ENCODE assay signal across 12 mouse cellular contexts in genomic region chr4:129909261-129909731, GRCm38 (mm10). TPM values are rescaled to one million over a fixed set of nuclear protein-coding genes. Genes with fewer than 3 reads are reported as not detected.
A peak's percentile ranks its signal among the peaks of the same experiment; 100 is the strongest.
DNase-seq lines count a peak whose midpoint lies in the region; ATAC-seq and TF ChIP-seq lines count a peak whose summit lies in the region.
"Had no signal": no experiment of that assay in that cellular context is flagged by ENCODE, and none has a peak within 500 bp of the region (broad histone marks: within the 10 kb centered on the region; RNA-seq: fewer than 3 reads in every experiment).

No protein-coding gene starts in this region.

- no peak overlapping the region for H3K4me3 ChIP-seq in intestine, embryonic 15.5 days (replicated peaks)
- no peak overlapping the region for H3K4me3 ChIP-seq in intestine, embryonic 16.5 days (ENCODE audit: low read length)
- no peak overlapping the region for H3K4me3 ChIP-seq in lung, postnatal 0 days (ENCODE audit: low read depth, low read length)
- H3K4me3 ChIP-seq in forebrain, embryonic 10.5 days, result no peak overlapping the region
- H3K4me3 ChIP-seq in neural tube, embryonic 15.5 days (replicated peaks), result no peak overlapping the region
- H3K4me3 ChIP-seq: neural tube, embryonic 12.5 days had no signal

- TF ChIP-seq EP300 in lung, postnatal 0 days (IDR thresholded peaks at IDR 0.05), result no peak

- H3K27ac ChIP-seq in intestine, embryonic 15.5 days, result no peak overlapping the region
- H3K27ac ChIP-seq in intestine, embryonic 16.5 days (ENCODE audit: low read length), result no peak overlapping the region
- H3K27ac ChIP-seq in lung, postnatal 0 days (ENCODE audit: low read length), result peak overlapping the region; percentile 38; the same call in 1 of the 2 replicates
- H3K27ac ChIP-seq in forebrain, embryonic 10.5 days, result no peak overlapping the region
- H3K27ac ChIP-seq in neural tube, embryonic 15.5 days (replicated peaks), result no peak overlapping the region
- H3K27ac ChIP-seq: neural tube, embryonic 12.5 days had no signal

- no peaks in the 10 kb centered on the region for H3K27me3 ChIP-seq in intestine, embryonic 15.5 days (replicated peaks)
- no peaks in the 10 kb centered on the region for H3K27me3 ChIP-seq in intestine, embryonic 16.5 days (replicated peaks; ENCODE audit: control insufficient read depth, insufficient read depth, low read length)
- H3K27me3 ChIP-seq in lung, postnatal 0 days (replicated peaks; ENCODE audit: insufficient read depth, low read length), result no peaks in the 10 kb centered on the region
- H3K27me3 ChIP-seq in forebrain, embryonic 10.5 days (ENCODE audit: poor library complexity, severe bottlenecking), result no peaks in the 10 kb centered on the region
- no peaks in the 10 kb centered on the region for H3K27me3 ChIP-seq in neural tube, embryonic 15.5 days (replicated peaks)
- H3K27me3 ChIP-seq: neural tube, embryonic 12.5 days had no signal

- TF ChIP-seq CTCF in lung, postnatal 0 days (IDR thresholded peaks at IDR 0.05), result no peak

- H3K9me3 ChIP-seq in intestine, embryonic 15.5 days, result no peaks in the 10 kb centered on the region
- H3K9me3 ChIP-seq in intestine, embryonic 16.5 days (ENCODE audit: control insufficient read depth, low read length), result no peaks in the 10 kb centered on the region
- H3K9me3 ChIP-seq in lung, postnatal 0 days (ENCODE audit: low read length), result no peaks in the 10 kb centered on the region
- no peaks in the 10 kb centered on the region for H3K9me3 ChIP-seq in forebrain, embryonic 10.5 days
- no peaks in the 10 kb centered on the region for H3K9me3 ChIP-seq in neural tube, embryonic 15.5 days (replicated peaks)
- H3K9me3 ChIP-seq: neural tube, embryonic 12.5 days had no signal

- H3K9ac ChIP-seq in intestine, embryonic 15.5 days, result no peak overlapping the region
- no peak overlapping the region for H3K9ac ChIP-seq in intestine, embryonic 16.5 days (ENCODE audit: low read depth, low read length)
- no peak overlapping the region for H3K9ac ChIP-seq in lung, postnatal 0 days (replicated peaks; ENCODE audit: low read depth)
- H3K9ac ChIP-seq in neural tube, embryonic 15.5 days (replicated peaks), result no peak overlapping the region
- H3K9ac ChIP-seq: neural tube, embryonic 12.5 days had no signal

- no peaks in the 10 kb centered on the region for H3K36me3 ChIP-seq in intestine, embryonic 15.5 days
- no peaks in the 10 kb centered on the region for H3K36me3 ChIP-seq in intestine, embryonic 16.5 days (ENCODE audit: control insufficient read depth, insufficient read depth, low read length)
- H3K36me3 ChIP-seq in lung, postnatal 0 days (ENCODE audit: insufficient read depth, low read length), result no peaks in the 10 kb centered on the region
- no peaks in the 10 kb centered on the region for H3K36me3 ChIP-seq in forebrain, embryonic 10.5 days (replicated peaks)
- H3K36me3 ChIP-seq in neural tube, embryonic 15.5 days, result no peaks in the 10 kb centered on the region
- H3K36me3 ChIP-seq: neural tube, embryonic 12.5 days had no signal

- DNase-seq in B cell, adult 2 months, result peak; percentile 54 to 56
- peak; percentile 51 for DNase-seq in adipocyte (ENCODE audit: low spot score)
- no peak for DNase-seq in lung, postnatal 0 days (ENCODE audit: low spot score)
- no peak for DNase-seq in forebrain, embryonic 10.5 days (ENCODE audit: extremely low spot score, low spot score)
- no peak for DNase-seq in cerebellum, postnatal 14 days
- DNase-seq: cerebellum, adult 9-10 months; left cerebral cortex, postnatal 4 days; right cerebral cortex, postnatal 4 days had no signal

- peaks cover 16% of the 10 kb centered on the region for H3K4me1 ChIP-seq in intestine, embryonic 15.5 days (replicated peaks)
- peaks cover 18% of the 10 kb centered on the region for H3K4me1 ChIP-seq in intestine, embryonic 16.5 days (ENCODE audit: control insufficient read depth, insufficient read depth, low read length)
- H3K4me1 ChIP-seq in lung, postnatal 0 days (ENCODE audit: insufficient read depth, low read depth, low read length), result peaks cover 6% of the 10 kb centered on the region
- peaks cover 20% of the 10 kb centered on the region for H3K4me1 ChIP-seq in forebrain, embryonic 10.5 days
- H3K4me1 ChIP-seq in neural tube, embryonic 15.5 days, result peaks cover 10% of the 10 kb centered on the region

- ATAC-seq in intestine, embryonic 15.5 days, result 0 out of 2 replicates have a peak, but pooled peaks have one; percentile 15
- ATAC-seq in intestine, embryonic 16.5 days, result no peak
- ATAC-seq in lung, postnatal 0 days, result peak; percentile 13; the same call in 1 of the 2 replicates
- no peak for ATAC-seq in neural tube, embryonic 15.5 days (ENCODE audit: low FRiP score)

- 55% methylated on average over 4 of the region's 4 CpGs for WGBS in intestine, embryonic 15.5 days
- WGBS in intestine, embryonic 16.5 days, result 51% methylated on average over 4 of the region's 4 CpGs
- 50% methylated on average over 4 of the region's 4 CpGs for WGBS in lung, postnatal 0 days
- WGBS in forebrain, embryonic 10.5 days, result 78% methylated on average over 4 of the region's 4 CpGs
- 80% methylated on average over 4 of the region's 4 CpGs for WGBS in neural tube, embryonic 15.5 days

- H3K4me2 ChIP-seq in intestine, embryonic 15.5 days (replicated peaks), result no peak overlapping the region
- H3K4me2 ChIP-seq in intestine, embryonic 16.5 days (ENCODE audit: low read depth, low read length), result no peak overlapping the region
- no peak overlapping the region for H3K4me2 ChIP-seq in lung, postnatal 0 days (replicated peaks; ENCODE audit: low read depth, low read length)
- no peak overlapping the region for H3K4me2 ChIP-seq in neural tube, embryonic 15.5 days
- H3K4me2 ChIP-seq: neural tube, embryonic 12.5 days had no signal

RNA-seq across cellular contexts. Expression of gene Spocd1, which starts 19.8 kb away (rescaled TPM):
- 0.09 TPM in 1 of 2 replicates, not detected in the other for polyA plus RNA-seq in intestine, embryonic 15.5 days (2015; fragmentation: Nextera tagmentation; extraction: Ambion mirVana)
- 0.04 TPM in 1 of 2 replicates, not detected in the other for polyA plus RNA-seq in intestine, embryonic 16.5 days (2015; fragmentation: Nextera tagmentation; extraction: Ambion mirVana)
- not detected in 2 replicates for polyA plus RNA-seq in lung, postnatal 0 days (2015; fragmentation: Nextera tagmentation; extraction: Ambion mirVana)
- not detected in 2 replicates for polyA plus RNA-seq in forebrain, embryonic 10.5 days (2016; fragmentation: Nextera tagmentation; extraction: Ambion mirVana)
- 0.06 TPM in 1 of 2 replicates, not detected in the other for polyA plus RNA-seq in neural tube, embryonic 15.5 days (2015; fragmentation: Nextera tagmentation; extraction: Ambion mirVana)
- polyA plus RNA-seq: neural tube, embryonic 12.5 days had no signal

Comparison
In these comparisons a context has a peak if more than half of its experiments do, and no peak if none do; other contexts are left out.
1. ATAC-seq: peak in intestine, embryonic 15.5 days (single experiment) and lung, postnatal 0 days (single experiment); none in intestine, embryonic 16.5 days (single experiment) and neural tube, embryonic 15.5 days (single experiment).
2. DNase-seq: peak in B cell, adult 2 months (2 of 2) and adipocyte (single experiment); none in lung, postnatal 0 days (single experiment), forebrain, embryonic 10.5 days (single experiment) and cerebellum, postnatal 14 days (0 of 2).